Mouse (Mus musculus): ENCODE results near the gene Tff3. TPM values are rescaled to one million over a fixed set of nuclear protein-coding genes. Genes with fewer than 3 reads are reported as not detected.

Tff3 gene
- polyA plus RNA-seq, 1 experiment = not detected

GRCm38 (mm10) chr17:31103823-31104222 is 25.6 kb downstream of the Tff3 start:
- 79% methylated on average over 8 of the region's 8 CpGs for WGBS
- Histone ChIP-seq H3K4me1 (ENCODE audit: control insufficient read depth, insufficient read depth, low read length) (no peaks in the 10 kb centered on the region), H3K27ac (ENCODE audit: insufficient read depth, low read depth, low read length) (no peak overlapping the region), H3K27me3 (replicated peaks; ENCODE audit: control insufficient read depth, insufficient read depth, low read length) (no peaks in the 10 kb centered on the region), H3K4me3 (ENCODE audit: insufficient read depth, low read depth, low read length) (no peak overlapping the region), H3K36me3 (ENCODE audit: control insufficient read depth, insufficient read depth, low read length) (no peaks in the 10 kb centered on the region)
- no peak for TF ChIP-seq CTCF (conservative IDR thresholded peaks at IDR 0.05; ENCODE audit: insufficient read depth, insufficient read length, low read depth, low read length)
- no peak for TF ChIP-seq POLR2A (IDR thresholded peaks at IDR 0.05; ENCODE audit: low read depth, low read length)
- DNase-seq = no peak

GRCm38 (mm10) chr17:31103007-31103570 is 26.4 kb downstream of the Tff3 start:
- H3K36me3 ChIP-seq (ENCODE audit: control insufficient read depth, insufficient read depth, low read length) = no peaks in the 10 kb centered on the region
- H3K27me3 ChIP-seq (replicated peaks; ENCODE audit: control insufficient read depth, insufficient read depth, low read length) = no peaks in the 10 kb centered on the region
- H3K27ac ChIP-seq (ENCODE audit: insufficient read depth, low read depth, low read length) = no peak overlapping the region
- no peak for DNase-seq
- no peaks in the 10 kb centered on the region for H3K4me1 ChIP-seq (ENCODE audit: control insufficient read depth, insufficient read depth, low read length)
- TF ChIP-seq POLR2A (IDR thresholded peaks at IDR 0.05; ENCODE audit: low read depth, low read length) (no peak), CTCF (conservative IDR thresholded peaks at IDR 0.05; ENCODE audit: insufficient read depth, insufficient read length, low read depth, low read length) (no peak)
- 84% methylated on average over 8 of the region's 8 CpGs for WGBS
- H3K4me3 ChIP-seq (ENCODE audit: insufficient read depth, low read depth, low read length) = no peak overlapping the region

GRCm38 (mm10) chr17:31098788-31099187 is 30.7 kb downstream of the Tff3 start:
- Histone ChIP-seq H3K4me1 (ENCODE audit: control insufficient read depth, insufficient read depth, low read length) (no peaks in the 10 kb centered on the region), H3K36me3 (ENCODE audit: control insufficient read depth, insufficient read depth, low read length) (no peaks in the 10 kb centered on the region), H3K4me3 (ENCODE audit: insufficient read depth, low read depth, low read length) (no peak overlapping the region), H3K27me3 (replicated peaks; ENCODE audit: control insufficient read depth, insufficient read depth, low read length) (no peaks in the 10 kb centered on the region), H3K27ac (ENCODE audit: insufficient read depth, low read depth, low read length) (no peak overlapping the region)
- 63% methylated on average over 5 of the region's 5 CpGs for WGBS
- no peak for TF ChIP-seq POLR2A (IDR thresholded peaks at IDR 0.05; ENCODE audit: low read depth, low read length)
- TF ChIP-seq CTCF (conservative IDR thresholded peaks at IDR 0.05; ENCODE audit: insufficient read depth, insufficient read length, low read depth, low read length) = no peak
- DNase-seq = no peak

GRCm38 (mm10) chr17:31096893-31097292 is 32.6 kb downstream of the Tff3 start:
- 98% methylated on average over 2 of the region's 2 CpGs for whole genome bisulfite sequencing
- Histone ChIP-seq H3K27ac (ENCODE audit: insufficient read depth, low read depth, low read length) (no peak overlapping the region), H3K36me3 (ENCODE audit: control insufficient read depth, insufficient read depth, low read length) (no peaks in the 10 kb centered on the region), H3K4me3 (ENCODE audit: insufficient read depth, low read depth, low read length) (no peak overlapping the region), H3K27me3 (replicated peaks; ENCODE audit: control insufficient read depth, insufficient read depth, low read length) (no peaks in the 10 kb centered on the region), H3K4me1 (ENCODE audit: control insufficient read depth, insufficient read depth, low read length) (no peaks in the 10 kb centered on the region)
- no peak for TF ChIP-seq CTCF (conservative IDR thresholded peaks at IDR 0.05; ENCODE audit: insufficient read depth, insufficient read length, low read depth, low read length)
- TF ChIP-seq POLR2A (IDR thresholded peaks at IDR 0.05; ENCODE audit: low read depth, low read length) = no peak
- no peak for DNase-seq

GRCm38 (mm10) chr17:31095570-31095969 is 33.9 kb downstream of the Tff3 start:
- no peak overlapping the region for H3K27ac ChIP-seq (ENCODE audit: insufficient read depth, low read depth, low read length)
- DNase-seq = no peak
- no peaks in the 10 kb centered on the region for H3K36me3 ChIP-seq (ENCODE audit: control insufficient read depth, insufficient read depth, low read length)
- no peak for TF ChIP-seq CTCF (conservative IDR thresholded peaks at IDR 0.05; ENCODE audit: insufficient read depth, insufficient read length, low read depth, low read length)
- TF ChIP-seq POLR2A (IDR thresholded peaks at IDR 0.05; ENCODE audit: low read depth, low read length) = no peak
- WGBS = 86% methylated on average over 7 of the region's 7 CpGs
- H3K4me1 ChIP-seq (ENCODE audit: control insufficient read depth, insufficient read depth, low read length) = no peaks in the 10 kb centered on the region
- H3K27me3 ChIP-seq (replicated peaks; ENCODE audit: control insufficient read depth, insufficient read depth, low read length) = no peaks in the 10 kb centered on the region
- no peak overlapping the region for H3K4me3 ChIP-seq (ENCODE audit: insufficient read depth, low read depth, low read length)

GRCm38 (mm10) chr17:31094781-31095180 is 34.7 kb downstream of the Tff3 start:
- Histone ChIP-seq H3K27ac (ENCODE audit: insufficient read depth, low read depth, low read length) (no peak overlapping the region), H3K4me3 (ENCODE audit: insufficient read depth, low read depth, low read length) (no peak overlapping the region), H3K4me1 (ENCODE audit: control insufficient read depth, insufficient read depth, low read length) (no peaks in the 10 kb centered on the region), H3K36me3 (ENCODE audit: control insufficient read depth, insufficient read depth, low read length) (no peaks in the 10 kb centered on the region), H3K27me3 (replicated peaks; ENCODE audit: control insufficient read depth, insufficient read depth, low read length) (no peaks in the 10 kb centered on the region)
- TF ChIP-seq POLR2A (IDR thresholded peaks at IDR 0.05; ENCODE audit: low read depth, low read length) (no peak), CTCF (conservative IDR thresholded peaks at IDR 0.05; ENCODE audit: insufficient read depth, insufficient read length, low read depth, low read length) (no peak)
- WGBS = 59% methylated on average over 5 of the region's 5 CpGs
- no peak for DNase-seq

- no peaks in the 10 kb centered on the region for H3K36me3 ChIP-seq (ENCODE audit: control insufficient read depth, insufficient read depth, low read length)
- 68% methylated on average over 13 of the region's 13 CpGs for WGBS
- H3K27me3 ChIP-seq (replicated peaks; ENCODE audit: control insufficient read depth, insufficient read depth, low read length) = no peaks in the 10 kb centered on the region
- H3K4me1 ChIP-seq (ENCODE audit: control insufficient read depth, insufficient read depth, low read length) = peaks cover 6% of the 10 kb centered on the region; the same call in 1 of the 2 replicates
- TF ChIP-seq CTCF (conservative IDR thresholded peaks at IDR 0.05; ENCODE audit: insufficient read depth, insufficient read length, low read depth, low read length) (no peak), POLR2A (IDR thresholded peaks at IDR 0.05; ENCODE audit: low read depth, low read length) (no peak)
- H3K4me3 ChIP-seq (ENCODE audit: insufficient read depth, low read depth, low read length) = no peak overlapping the region
- H3K27ac ChIP-seq (ENCODE audit: insufficient read depth, low read depth, low read length) = no peak overlapping the region
- DNase-seq = no peak
These were observed 38.3 kb downstream of the Tff3 start for GRCm38 (mm10) chr17:31091023-31091735.
